Mouse (Mus musculus) left cerebral cortex, postnatal 36 days (tissue): Measurements from ENCODE around the gene Naxe. TPM values are rescaled to one million over a fixed set of nuclear protein-coding genes. Genes with fewer than 3 reads are reported as not detected.

ENCODE experiments used
- DNase-seq, 2 experiments: peaks; one replicate each; pipeline ENCODE4 v3.0.0; 2021 to 2022; ENCODE audit warnings: low spot score in 2 of 2, mixed read lengths in 1 of 2
- intact Hi-C: fragments of 180-260 bp; cut with DNase I; formaldehyde crosslinking; loops from one replicate; pipeline ENCODE4 v1.15.1; 2025
- total RNA-seq, 2 experiments: library from RNA; stranded (reverse); gene quantifications; 2 replicates each; pipeline ENCODE4 v1.2.3; 2021

Naxe gene
- total RNA-seq, 2 experiments from 2014 or later, result 61.7 to 74.4 TPM

DNA sequence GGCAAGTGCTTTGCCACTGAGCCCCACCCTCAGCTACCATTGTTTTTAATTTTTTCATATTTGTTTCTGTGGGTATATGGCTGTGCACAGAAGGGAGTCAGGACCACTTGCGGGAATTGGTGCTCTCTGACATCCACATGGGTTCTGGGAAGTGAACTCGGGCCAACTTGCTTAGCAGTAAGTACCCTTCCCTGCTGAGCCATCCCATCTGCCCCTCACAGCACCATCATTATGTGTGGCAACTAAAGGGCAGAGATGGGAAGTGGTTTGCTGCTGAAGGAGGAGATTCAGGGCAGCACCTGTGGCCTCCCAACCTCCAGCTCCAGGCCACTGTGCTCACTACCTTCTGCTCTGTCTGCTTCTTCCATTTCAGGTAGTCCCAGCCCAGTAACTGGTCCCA, 15.3 kb upstream of the Naxe start:
- DNase-seq, result no peak
- intact Hi-C loops, result loop anchor here (2.0 kb wide), 2 partner anchors 103 to 139 kb away; partner anchors contain the start of gene Nes

- intact Hi-C loops, result loop anchor here (2.0 kb wide), 3 partner anchors 61 to 137 kb away; partner anchors contain the start of gene Nes
- peak; percentile 79 to 85 for DNase-seq
These were observed 13.5 kb upstream of the Naxe start for GRCm38 (mm10) chr3:88071783-88072182.

DNA sequence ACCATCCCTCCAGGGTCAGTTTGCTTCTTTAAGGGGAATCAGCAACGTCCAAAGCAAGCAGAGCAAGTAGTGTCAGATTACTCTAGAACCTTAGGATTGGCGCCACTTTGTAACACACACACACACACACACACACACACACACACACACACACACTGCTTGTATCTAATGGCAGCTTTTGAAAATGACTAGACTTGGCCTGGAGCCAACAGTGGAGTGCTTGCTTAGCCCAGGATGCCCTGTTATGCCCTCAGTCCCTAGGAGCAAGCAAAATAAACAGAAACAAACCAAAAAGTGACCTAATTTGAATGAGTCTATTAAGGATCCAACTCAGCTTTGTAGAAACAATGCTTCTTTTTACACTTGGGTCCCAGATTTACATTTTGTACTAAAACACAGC, 10.1 kb upstream of the Naxe start:
- intact Hi-C loops, result no loop called here
- no peak for DNase-seq

GRCm38 (mm10) chr3:88057030-88057429, 1.3 kb downstream of the Naxe start:
- intact Hi-C loops, result no loop called here
- DNase-seq, result no peak

DNA sequence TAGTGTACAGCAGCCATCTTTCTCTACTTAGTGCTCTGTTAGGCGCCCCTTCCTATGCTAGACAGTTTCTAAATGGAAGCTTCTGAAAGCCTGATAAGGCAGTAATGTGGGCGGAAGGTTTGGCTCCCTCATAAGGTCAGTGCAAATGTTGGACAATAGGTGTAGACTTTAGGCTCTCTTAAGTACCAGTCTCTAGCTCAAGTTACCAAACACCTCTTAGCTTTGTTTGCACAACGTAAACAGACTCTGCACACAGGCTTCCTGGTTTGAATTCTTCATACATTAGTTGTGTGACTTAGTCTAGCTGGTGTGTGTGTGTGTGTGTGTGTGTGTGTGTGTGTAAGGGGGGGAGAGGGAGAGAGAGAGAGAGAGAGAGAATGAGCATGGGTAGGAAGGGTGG, 8.8 kb downstream of the Naxe start:
- intact Hi-C loops, result no loop called here
- DNase-seq, result no peak

GRCm38 (mm10) chr3:88042661-88043421, 15.5 kb downstream of the Naxe start, which contains the start of gene Gpatch4:
Gpatch4 (plus strand) TSS chr3:88043108.
- peak; percentile 81 to 85 for DNase-seq
- intact Hi-C loops, result no loop called here

DNA sequence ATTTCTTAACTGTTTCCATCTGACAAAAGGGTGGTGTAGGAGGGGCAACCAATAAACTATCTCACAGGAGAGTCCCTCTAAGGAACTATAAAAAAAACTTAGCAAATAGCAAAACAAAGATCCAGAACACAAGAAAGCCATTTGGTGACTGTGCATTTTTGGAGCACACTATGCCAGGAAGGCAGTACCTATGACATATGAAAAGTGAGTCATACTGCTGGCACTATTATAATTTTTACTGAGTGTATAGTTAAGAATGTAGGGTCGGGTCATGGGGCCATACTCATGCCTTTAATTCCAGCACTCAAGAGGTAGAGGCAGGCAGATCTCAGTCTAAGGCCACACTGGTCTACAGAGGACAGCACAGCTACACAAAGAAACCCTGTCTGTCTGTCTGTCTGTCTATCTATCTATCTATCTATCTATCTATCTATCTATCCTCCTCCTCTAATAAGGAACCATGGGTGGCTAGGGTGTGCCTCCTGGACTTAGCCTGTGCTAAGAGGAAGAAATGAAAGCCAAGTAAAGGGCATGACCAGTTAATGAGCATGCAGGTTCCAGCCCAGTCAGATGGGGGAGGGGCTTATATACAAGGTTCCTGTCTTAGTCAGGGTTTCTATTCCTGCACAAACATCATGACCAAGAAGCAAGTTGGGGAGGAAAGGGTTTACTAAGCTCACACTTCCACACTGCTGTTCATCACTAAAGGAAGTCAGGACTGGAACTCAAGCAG, 22.6 kb downstream of the Naxe start:
- no peak for DNase-seq
- intact Hi-C loops, result no loop called here

GRCm38 (mm10) chr3:88033506-88033905, 24.8 kb downstream of the Naxe start:
- no peak for DNase-seq
- intact Hi-C loops, result no loop called here

GRCm38 (mm10) chr3:88030608-88031395, 27.5 kb downstream of the Naxe start:
- intact Hi-C loops, result no loop called here
- peak; percentile 33 to 46 for DNase-seq

DNA sequence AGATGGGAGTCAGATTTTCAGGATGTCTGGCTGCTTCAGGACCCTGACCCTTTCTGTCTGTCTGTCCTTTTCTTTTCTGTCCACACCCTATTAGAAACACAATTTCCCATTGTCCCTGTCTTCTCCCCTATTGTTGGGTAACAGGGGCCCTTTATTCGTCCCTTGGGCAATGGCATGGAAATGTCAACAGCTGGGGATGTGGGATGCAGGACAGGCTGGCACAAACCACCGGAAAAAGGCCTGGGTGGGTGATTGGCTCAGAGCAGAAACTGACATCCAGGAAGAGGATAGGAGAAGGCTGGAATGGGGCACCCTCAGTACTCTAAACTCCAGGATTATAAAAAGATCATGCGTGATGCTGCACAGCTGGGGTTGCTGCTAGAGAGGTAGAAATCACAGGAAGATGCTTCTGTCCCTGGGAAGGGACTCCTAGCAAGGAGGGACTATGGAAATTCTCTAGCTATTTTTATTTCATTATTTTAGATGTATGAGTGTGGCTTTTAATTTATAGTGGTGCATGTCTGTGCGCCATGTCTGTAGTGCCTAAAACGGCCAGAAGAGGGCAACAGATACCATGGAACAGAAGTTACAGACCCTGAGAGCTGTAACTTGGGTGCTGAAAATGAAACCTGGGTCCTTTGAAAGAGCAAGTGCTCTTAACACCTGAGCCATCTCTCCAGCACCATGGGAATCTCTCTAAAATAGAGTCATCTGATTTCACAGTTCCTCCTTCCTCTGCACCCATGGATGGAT, 30.7 kb downstream of the Naxe start, which contains the start of gene Hapln2:
Gene Hapln2, minus strand, starts transcription at position 150 of the 753 bp plus-strand sequence.
- DNase-seq, result no peak
- intact Hi-C loops, result no loop called here

DNA sequence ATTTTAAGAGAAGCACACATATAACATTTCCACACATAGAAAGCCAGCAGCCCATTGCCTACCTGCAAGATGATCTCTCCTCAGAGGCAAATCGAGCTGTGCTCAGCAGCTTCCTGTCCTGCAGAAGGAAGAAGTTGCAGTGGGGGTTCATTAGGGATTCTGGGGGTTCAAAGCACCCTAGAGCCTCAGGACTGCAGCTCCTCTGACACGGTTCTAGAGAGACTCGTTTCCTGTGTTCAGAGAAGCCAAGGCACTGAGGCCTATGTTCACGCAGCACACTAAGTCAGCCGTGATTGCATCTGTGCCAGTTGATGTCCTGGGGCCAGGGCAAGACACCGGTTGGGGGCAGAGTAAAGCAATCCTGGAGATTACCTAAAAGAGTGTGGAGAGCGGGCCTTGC, 31.5 kb downstream of the Naxe start:
- intact Hi-C loops, result no loop called here
- DNase-seq, result no peak

GRCm38 (mm10) chr3:88023192-88024074, 34.9 kb downstream of the Naxe start:
- intact Hi-C loops, result no loop called here
- no peak for DNase-seq

DNA sequence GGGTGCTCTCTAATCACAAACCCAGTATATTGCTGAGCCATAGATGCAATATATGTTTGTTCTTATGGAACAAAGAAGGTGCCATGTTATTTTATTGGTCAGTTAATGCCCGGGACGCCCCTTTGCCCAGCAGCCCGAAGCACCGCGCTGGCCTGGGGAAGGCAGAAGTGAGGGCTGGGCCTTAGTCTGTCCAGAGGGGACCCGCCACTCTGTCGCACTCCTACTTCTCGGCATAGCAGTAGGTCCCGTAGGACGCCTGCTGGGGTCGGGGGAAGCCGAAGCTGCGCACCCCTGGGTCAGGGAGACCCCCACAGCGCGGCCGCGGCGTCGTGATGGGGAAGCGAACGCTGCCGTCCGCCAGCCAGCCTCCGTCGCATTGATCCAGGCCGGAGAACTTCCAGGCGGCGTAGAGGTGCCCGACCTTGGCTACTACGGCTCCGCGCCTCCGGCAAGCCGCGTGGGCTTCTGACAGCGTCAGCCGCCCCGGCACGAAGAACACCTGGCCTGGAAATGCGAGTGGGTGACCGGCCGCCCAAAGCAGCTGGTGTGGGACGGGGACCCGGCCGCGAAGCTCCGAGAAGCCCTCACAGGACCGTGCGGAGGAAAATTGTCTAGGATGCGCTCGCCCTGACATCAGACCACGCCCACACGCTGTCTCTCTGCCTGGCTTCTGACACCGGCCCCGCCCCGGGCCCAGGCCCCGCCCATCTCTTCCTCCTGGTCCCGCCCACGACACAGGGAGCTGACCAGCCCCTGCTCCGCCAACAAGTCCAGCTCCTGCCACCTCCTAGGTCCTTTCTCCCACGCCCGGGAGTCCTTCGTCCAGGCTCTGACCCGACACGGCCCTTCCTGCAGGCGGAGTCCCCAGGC, 35.7 kb downstream of the Naxe start:
- DNase-seq, result peak; percentile 62 to 76
- intact Hi-C loops, result no loop called here

- intact Hi-C loops, result loop anchor here (2.0 kb wide), 1 partner anchor 60 kb away; no protein-coding TSS in a partner anchor
- DNase-seq, result no peak
These were observed 47.5 kb downstream of the Naxe start for GRCm38 (mm10) chr3:88010634-88011265.
